Mouse (Mus musculus): ENCODE results near the gene Col16a1.

The Col16a1 gene

DNA sequence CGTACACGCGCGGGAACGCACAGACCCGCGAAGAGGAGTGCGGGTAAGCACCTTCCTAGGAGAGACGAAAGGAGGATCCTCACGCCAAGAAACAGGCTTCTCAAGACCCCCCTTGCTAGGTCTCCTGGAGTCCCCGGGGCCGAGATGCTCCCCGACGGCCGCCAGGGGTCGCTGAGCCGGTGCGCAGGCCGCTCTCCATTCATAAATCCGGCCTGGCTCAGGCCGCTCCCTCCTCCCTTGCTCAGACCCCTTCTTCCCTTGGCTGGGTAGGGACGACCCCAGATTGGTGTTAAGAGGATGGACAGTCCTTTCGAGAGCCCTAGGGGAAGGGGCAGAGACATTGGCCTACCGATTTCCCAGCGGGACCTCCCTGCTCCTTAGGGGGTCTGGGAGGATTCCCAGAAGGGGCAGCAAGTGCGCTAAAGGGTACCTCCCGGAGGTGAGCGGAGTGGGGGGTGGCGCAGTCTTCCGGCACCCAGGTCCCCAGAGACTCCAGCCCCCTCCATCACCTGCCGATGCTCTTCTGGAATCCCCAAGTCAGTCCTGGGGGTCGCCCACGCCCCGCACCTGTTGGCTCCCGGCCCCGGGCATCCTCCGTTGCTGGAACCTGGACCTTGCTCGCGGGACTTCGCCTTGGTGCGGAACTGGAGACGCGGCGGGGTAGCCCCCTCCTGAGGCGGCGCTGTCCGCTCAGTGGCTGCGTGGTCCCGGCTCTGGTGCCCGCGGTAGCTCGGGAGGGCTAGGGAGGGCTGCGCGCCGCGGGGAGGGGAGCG lies 91.0 kb downstream of the Col16a1 start:
- peak; percentile 79 for DNase-seq

DNA sequence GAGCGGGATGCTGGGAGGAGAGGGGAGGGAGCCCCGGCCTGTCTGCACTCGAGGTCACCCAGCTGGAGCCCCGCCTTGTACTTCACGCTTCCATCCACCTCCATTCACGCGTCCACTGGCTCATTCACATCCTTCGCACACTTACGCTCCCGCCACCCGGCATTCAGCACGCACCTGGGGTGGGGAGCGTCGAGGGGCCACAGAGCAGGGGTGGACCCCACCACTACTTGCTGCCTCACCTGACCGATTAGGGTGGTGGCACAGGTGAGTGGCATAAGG lies 91.5 kb downstream of the Col16a1 start, which contains the start of gene Hcrtr1:
Gene Hcrtr1, minus strand, starts transcription at position 146 of the 279 bp plus-strand sequence.
- no peak for DNase-seq

DNA sequence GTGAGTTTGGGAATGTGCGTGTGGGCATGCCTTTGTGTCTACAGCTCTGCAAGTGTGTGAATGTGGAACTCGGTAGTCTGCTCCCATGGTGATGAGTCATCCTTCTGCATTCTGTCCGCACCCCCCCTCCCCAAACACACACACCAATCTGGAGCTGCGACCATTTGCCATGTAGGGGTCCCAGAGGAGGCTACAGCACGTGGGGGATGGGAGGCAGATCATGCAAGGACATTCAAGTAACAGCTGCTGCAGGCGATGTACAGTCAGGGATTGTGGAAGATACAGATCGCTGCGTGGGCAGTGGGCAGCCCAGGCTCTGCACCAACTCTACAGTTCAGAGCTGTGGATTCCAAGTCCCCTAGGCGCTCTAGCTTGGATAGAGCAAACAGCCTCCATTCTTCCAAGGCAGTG lies 93.4 kb downstream of the Col16a1 start:
- DNase-seq, result peak; percentile 65

DNA sequence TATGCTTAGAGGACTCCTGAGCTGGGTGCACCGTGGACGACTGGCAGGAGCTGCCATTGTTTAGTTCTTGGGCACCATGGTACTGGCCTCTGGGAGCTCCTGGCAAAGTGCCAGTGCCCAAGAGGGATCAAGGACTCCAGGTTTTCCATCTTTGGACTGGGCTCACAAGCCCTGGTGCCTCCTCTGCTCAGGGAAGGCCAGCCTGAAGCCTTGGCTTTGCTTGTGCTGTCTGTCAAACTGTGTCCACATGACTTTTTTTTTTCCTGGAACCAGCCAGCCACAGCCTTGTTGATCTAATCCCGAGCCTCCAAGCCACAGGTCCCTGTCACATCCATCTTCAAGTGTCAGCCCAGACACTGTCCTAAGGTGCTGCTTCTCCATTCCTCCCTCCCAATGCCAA lies 94.1 kb downstream of the Col16a1 start:
- no peak for DNase-seq

DNA sequence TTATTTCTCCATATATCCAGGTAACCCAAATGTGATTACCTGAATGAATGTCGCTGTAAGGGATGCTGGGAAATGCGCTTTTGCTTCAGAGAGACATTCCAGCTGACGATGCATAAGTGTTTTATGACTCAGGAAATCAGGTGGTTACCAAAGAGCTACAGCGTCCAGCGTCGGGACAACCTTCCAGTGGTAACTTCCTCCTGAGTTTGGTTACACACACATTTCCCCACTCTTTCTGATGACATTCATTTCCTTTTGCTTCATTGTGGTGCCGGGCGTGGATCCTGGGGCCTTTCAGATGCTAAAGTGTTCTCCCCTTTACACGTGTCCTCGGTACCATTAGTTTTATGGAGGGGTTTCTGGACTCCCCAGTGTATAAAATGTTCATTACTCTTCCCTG lies 100.8 kb downstream of the Col16a1 start:
- no peak for DNase-seq
